Mouse (Mus musculus) MN1 (cell line): ENCODE results near the gene Carnmt1.

ENCODE experiments used
- DNase-seq: peaks from one replicate; pipeline ENCODE4 v3.0.0-alpha.2; 2016; ENCODE audit warnings: low spot score

Gene Carnmt1

DNA sequence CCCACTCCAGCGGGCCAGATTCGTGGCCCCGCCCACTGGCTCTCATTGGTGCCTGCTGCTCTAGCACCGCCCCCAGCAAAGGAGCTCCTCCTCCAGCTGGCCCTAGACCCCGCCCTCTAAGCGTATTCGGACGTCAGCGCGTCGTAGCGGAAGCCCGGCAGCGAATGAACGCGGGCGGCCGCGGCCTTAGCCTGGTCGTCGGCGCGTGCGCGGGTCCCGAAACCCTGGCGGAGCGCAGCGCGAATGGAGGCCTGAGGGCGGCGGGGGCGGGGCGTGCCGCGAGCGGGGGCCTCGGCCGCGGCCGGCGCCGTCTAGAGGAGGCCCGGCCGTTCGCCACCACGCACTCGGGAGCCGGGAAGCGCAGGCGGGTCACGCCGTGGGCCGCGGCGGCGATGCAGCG is at the start of gene Carnmt1:
Carnmt1 (plus strand) TSS at position 157 of the 400 bp plus-strand sequence.
- DNase-seq = peak; percentile 96

- DNase-seq = no peak
Measured at GRCm38 (mm10) chr19:18623894-18624293, 46.7 kb upstream of the Carnmt1 start.

- DNase-seq = no peak
Measured at GRCm38 (mm10) chr19:18629589-18629988, 41.0 kb upstream of the Carnmt1 start.

DNA sequence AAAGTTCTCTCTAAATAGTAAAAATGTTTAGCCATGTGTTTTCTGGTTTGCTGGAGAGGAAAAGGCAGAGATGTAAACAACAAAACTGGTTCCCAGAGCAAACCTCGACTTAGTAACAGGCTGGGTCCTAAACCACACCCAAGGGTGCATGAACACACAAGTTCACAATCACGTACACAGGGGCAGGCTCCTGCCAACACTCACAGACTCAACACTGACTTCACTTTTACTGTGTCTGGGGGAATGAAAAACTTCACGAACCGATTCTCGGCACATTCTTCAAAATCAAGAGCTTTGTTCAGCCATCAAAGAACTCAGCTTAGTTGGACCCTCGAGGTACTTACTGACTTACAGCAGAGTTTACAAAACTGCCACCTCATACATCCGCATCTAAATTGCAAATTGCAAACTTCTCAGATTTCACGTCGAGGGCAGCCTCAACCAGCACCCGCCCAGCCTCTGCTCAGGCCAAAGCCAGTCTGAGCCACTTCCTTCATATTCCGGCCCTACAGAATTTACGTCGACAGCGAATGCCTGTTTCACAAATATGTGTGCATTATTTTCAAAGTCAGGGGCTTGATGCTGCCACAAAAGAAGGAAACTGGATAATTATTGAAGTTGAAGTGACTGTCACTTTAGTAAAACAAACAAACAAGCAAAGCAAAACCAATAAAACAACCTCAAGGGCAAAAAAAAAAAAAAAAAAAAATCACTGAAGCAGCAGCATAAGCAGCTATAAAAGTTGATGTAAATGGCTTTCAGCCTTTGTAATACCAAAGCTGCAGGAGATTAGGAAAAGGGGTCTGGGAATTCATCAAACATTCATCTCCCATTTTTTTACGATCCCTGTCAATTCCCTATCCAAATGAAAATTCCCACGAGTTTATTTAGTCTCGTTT is 40.1 kb upstream of the Carnmt1 start:
- DNase-seq = no peak

DNA sequence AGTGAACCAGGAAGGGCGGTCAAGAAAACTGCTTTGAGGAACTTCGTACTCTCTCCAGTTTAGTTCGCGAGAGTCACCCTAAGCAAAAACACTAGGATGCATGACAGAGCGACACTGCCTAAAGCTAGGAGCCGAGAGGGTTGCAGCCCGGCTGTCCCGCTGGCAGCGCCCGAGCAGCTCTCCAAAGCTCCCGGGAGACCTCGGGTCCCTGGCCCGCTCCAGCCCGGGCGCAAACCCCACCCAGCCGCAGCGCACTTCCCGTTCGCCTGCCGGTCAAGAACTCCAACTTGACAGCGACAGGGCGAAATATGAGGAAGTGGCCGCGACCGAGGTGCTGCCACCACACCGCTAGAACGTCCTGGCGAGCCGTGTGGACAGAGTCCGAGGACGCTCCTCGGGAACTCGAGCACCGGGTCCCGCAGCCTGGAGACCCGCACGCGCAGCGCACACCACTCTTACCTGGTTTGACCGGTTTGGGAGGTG is 39.4 kb upstream of the Carnmt1 start:
- DNase-seq = peak; percentile 35

GRCm38 (mm10) chr19:18631644-18632219 is 38.8 kb upstream of the Carnmt1 start, which contains the start of the genes Ostf1 and Nmrk1:
TSS of gene Ostf1 (minus strand) at chr19:18631823.
TSS of gene Nmrk1 (plus strand) at chr19:18631950.
- DNase-seq = peak; percentile 86

DNA sequence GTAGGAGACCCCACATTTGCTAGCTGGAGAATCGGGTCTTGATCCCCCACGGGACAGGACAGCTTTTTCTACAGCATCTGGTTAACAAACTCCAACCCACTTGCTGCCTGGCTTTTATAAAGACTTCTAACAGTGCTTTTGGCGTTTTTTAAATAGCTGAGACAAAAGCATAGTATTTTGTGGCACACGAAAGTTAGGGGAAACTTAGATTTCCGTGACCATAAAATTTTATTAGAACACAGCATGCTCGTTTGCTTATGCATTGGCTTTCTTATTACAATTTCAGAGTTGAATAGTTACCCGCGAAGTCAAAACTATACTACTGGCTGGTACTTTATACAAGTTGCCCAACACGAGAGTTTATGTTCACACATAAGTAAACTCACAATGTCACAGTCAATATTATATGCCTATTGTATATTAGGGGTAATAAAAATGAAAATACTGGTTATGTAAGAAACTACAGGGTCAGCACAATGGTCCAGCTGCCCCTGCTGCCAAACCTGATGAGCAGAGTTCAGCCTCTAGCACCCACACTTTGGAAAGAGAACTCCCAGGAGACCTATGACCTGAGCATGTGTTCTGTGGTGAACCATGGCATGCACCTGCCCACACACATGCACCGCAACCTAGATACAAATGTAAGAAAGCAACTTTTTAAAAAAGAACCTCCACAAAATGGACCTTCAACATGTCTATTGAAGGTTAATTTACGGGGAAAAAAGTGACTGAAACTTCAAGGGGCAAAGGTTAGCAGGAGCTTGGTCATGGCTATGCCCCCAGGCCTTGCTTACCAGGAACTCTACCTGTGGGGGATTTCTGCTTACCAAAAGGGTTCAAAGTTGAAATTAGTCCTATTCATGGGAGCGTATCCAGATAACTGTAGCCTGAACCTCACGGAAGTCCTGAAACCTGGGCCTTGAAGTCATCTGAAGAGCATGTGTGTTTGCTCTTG is 38.1 kb upstream of the Carnmt1 start:
- no peak for DNase-seq

DNA sequence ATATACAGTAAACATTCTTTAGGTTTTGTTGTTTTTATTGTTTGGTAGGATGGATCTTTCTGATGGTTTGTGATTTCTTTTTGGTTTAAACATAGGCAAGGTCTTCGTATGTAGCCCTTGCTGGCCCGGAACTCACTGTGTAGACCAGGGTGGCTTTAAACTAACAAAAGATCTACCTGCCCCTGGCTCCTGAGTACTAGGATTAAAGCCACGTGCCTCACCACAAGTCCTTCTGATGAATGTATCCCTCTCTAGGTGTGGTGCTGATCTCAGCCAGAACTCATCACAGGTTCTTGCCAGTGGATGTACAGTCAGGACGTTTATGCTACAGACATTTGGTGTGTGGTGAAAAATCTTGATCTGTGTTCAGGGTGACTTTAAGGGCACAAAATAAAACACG is 32.6 kb upstream of the Carnmt1 start:
- no peak for DNase-seq

- DNase-seq = no peak
Measured at GRCm38 (mm10) chr19:18638949-18639348, 31.6 kb upstream of the Carnmt1 start.

GRCm38 (mm10) chr19:18639552-18639951 is 31.0 kb upstream of the Carnmt1 start:
- no peak for DNase-seq

DNA sequence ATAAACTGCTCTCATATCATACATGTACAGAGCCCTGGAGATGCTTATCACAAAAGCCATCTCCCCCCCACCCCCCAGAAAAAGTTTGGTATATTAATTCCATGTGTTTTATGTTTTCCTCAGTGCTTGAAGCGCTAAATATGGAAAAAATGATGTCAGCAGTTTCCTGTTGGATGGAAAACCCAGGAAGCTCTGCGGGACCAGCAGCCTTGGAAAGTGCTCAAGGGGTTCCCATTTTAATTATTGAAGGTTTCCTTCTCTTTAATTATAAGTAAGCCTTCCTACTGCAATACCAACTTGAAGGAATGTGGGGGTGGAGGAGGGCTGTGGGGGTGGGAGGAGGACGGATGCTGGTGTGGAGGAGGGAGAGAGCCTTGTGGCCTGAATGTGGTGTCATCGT is 29.6 kb upstream of the Carnmt1 start:
- DNase-seq = no peak

DNA sequence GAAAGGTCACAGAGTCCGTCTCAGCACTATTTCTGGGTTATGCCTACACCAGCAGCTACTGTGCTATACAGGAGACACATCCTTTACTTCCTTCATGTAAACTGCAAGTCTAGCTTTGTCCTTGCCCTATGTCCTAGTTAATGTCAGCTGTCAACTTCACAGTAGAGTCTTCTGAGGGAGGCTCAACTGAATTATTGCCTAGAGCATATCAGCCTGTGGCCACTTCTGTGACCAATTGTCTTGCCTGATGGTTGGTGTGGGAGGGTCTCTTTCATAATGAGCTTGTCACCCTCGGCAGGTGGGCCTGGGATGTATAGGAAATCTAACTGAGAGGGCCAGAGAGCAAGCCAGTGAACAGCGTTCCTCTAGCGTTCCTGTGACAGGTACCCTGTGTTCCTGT is 27.2 kb upstream of the Carnmt1 start:
- no peak for DNase-seq

DNA sequence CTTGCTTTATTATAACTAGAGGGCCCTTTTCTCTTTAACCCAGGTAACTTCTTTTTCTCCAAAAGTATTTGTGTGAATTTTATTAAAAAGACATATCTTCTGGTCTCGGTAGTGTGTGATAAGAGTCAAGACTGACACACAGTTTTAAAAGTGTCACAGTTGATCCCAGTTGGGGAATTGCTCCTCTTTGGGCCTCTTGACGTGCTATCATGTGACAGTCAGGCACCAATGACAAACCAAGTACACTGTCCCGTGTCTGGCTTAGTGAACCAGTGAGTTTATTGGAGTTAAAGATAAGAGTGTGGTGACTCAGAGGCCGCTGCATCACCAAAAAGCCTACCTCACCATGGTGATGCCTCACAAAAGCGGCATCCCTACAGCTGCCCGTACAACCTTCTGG is 26.5 kb upstream of the Carnmt1 start:
- peak; percentile 53 for DNase-seq

- no peak for DNase-seq
Measured at GRCm38 (mm10) chr19:18646397-18646796, 24.2 kb upstream of the Carnmt1 start.

GRCm38 (mm10) chr19:18646853-18647420 is 23.6 kb upstream of the Carnmt1 start:
- no peak for DNase-seq

DNA sequence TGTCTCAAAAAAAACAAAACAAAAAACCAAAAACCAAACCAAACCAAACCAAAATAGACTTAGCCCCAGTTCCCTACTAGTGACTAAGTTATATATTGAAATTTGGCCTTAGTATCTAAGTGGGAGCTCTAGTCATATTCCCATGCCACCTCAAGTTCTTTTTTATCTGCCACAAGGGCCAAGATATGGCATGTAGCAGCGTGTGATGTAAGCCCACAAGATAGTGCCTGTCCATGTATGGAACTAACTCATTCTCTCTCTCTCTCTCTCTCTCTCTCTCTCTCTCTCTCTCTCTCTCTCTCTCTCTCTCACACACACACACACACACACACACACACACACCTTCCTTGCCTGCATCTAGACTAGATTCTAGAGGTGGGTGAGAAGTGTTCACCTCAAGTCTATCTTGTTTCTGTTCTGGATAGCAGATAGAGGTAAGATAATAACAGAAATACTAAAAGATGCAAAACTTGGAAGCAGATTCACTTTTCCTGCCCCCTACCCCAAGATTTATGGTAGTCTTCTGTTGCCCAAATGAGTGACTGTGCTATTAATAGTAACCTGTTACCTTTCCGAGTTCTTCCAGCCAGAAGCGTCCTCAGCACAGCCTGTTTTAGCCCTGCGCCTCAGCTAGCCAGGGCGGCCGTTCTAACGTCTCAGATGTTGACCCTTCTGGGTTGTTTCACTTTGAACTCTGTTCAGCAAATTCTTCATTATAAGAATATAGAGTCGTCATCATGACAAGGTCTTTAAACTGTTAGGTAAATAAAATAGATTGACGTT is 22.6 kb upstream of the Carnmt1 start:
- no peak for DNase-seq

DNA sequence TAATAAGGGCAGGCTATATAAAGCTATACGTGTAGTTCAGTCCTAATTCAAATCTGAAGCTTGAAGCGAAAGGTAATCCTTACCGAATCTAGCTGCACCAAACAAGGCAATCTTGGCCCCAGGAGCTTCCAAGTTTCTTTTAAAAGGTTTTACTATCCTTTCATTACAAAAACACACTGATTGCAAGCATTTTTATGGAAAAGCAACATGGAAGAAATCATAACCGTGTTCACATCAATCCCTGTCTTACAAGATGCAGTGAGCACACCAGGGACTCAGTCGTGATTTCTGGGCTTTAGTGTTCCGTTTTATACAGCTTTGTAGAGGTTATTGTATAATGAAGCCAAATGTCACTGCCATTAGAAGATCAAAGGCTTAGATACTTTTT is 22.0 kb upstream of the Carnmt1 start:
- no peak for DNase-seq

DNA sequence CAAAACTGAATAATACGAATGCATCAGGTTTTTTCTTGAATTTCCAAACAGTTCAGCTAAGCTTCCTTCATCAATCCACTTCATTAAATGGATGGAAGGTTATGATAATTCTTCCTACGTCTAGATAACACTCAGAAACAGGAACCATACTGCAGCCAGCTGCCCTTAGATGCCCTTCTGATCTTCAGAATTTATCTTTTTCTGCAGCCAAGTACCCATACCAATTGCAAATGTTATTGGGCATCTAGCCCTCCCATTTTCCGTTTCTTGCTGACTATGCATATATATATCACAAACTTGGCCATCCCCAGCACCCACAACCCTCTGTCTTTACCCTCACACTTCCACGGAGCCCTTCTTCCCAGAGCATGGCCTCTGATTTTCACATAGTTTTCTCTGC is 20.6 kb upstream of the Carnmt1 start:
- no peak for DNase-seq

GRCm38 (mm10) chr19:18650473-18650872 is 20.1 kb upstream of the Carnmt1 start:
- DNase-seq = no peak

GRCm38 (mm10) chr19:18652592-18652991 is 18.0 kb upstream of the Carnmt1 start:
- DNase-seq = peak; percentile 45

GRCm38 (mm10) chr19:18653058-18653457 is 17.5 kb upstream of the Carnmt1 start:
- no peak for DNase-seq
